Mouse (Mus musculus): Measurements from ENCODE around the gene Srpk2.
"Not testable (repeated sequence)": the region's sequence is repeated elsewhere in the genome, so short reads cannot be mapped to it uniquely, and the experiment has no call there.

The Srpk2 gene

DNA sequence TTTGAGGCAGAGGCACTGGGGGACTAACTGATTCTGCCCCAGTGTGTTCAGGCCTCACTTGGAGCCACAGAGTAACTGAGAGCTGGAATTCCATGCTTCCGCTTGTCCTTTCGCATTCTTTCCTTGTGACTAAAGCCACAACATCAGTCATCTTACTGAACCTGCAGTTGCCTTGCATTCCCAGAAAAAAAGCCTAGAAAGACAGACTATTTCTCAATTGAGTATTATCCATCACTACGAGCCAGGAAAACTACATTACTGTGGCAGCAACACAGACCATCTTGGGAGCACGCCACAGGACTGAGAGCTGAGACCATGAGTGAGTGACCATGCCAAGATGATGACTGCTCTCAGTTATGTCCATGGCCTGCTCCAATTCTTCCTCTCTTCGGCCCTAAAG lies 57.2 kb downstream of the Srpk2 start:
- in situ Hi-C loops (cut with MboI; ENCODE audit: low pct_unique_long_range_greater_than_20kb in 1 of 2, low sequenced_read_pairs in 2 of 2, unreplicated experiment in 1 of 2) = no loop called here

DNA sequence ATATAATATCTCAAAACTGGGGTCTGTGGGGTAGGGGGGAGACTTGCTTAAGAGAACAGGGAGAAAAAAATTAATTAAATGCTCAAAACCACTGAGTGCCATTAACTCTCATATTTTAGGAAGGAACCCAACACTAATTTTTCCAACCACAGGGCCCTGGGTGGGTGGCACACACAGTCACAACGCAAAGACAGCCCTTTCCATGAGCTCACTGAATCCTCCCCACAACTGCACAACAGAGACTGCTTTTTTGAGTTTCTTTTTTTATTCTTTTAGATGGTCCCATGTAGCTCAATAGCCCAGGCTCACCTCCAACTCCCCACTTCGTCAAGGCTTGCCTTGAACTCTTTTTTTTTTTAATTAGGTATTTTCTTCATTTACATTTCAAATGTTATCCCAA lies 58.2 kb downstream of the Srpk2 start:
- in situ Hi-C loops (cut with MboI; ENCODE audit: low pct_unique_long_range_greater_than_20kb in 1 of 2, low sequenced_read_pairs in 2 of 2, unreplicated experiment in 1 of 2) = no loop called here

DNA sequence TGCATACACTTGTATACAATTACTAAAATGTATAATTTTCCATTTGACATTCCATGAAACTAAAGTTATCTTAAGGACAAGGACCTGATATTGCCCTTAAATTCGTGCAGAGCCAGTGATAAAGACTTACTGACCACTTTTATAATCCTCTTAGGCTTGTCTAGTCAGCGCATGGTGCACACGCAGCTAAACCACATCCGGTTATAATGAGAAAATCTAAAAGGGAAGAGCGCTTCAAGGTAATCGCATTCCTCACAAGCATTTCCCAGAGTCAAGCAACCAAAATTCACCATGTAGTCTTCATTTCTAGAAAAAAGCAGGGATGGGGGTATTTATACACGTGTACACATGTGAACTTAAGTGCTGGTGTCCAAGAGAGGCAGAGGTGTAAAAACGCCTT lies 63.8 kb downstream of the Srpk2 start:
- in situ Hi-C loops (cut with MboI; ENCODE audit: low pct_unique_long_range_greater_than_20kb in 1 of 2, low sequenced_read_pairs in 2 of 2, unreplicated experiment in 1 of 2) = no loop called here

DNA sequence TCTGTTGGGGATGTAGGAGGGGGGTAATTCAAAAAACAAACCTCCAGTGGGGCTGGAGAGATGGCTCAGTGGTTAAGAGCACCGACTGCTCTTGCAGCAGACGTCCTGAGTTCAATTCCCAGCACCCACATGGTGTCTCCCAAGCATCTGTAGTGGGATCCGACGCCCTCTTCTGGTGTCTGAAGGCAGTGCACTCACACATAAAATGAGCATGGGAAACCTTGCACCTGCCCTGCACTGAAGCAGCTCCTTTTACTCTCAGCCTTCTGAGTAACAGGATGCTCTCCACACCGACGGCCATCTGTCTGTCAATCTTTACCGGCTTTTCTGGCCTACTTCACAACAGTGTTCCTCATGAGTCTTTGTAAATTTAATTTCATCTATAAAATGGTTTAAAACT lies 65.8 kb downstream of the Srpk2 start:
- in situ Hi-C loops (cut with MboI; ENCODE audit: low pct_unique_long_range_greater_than_20kb in 1 of 2, low sequenced_read_pairs in 2 of 2, unreplicated experiment in 1 of 2) = no loop called here

DNA sequence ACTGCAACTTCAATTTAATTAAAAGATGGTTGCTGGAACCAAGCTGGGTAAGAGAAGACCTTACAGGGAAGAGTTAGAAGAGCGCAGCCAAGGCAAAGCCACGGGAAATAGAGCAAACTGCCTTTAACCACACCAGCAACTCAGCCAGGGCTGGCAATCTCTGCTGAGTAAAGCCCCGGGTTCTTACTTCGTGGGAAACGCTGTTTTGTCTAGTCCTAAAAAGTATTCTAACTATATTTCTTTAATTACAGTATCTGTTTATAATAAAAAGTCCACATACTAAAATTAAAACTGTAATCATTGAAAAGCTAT lies 67.4 kb downstream of the Srpk2 start:
- in situ Hi-C loops (cut with MboI; ENCODE audit: low pct_unique_long_range_greater_than_20kb in 1 of 2, low sequenced_read_pairs in 2 of 2, unreplicated experiment in 1 of 2) = no loop called here

DNA sequence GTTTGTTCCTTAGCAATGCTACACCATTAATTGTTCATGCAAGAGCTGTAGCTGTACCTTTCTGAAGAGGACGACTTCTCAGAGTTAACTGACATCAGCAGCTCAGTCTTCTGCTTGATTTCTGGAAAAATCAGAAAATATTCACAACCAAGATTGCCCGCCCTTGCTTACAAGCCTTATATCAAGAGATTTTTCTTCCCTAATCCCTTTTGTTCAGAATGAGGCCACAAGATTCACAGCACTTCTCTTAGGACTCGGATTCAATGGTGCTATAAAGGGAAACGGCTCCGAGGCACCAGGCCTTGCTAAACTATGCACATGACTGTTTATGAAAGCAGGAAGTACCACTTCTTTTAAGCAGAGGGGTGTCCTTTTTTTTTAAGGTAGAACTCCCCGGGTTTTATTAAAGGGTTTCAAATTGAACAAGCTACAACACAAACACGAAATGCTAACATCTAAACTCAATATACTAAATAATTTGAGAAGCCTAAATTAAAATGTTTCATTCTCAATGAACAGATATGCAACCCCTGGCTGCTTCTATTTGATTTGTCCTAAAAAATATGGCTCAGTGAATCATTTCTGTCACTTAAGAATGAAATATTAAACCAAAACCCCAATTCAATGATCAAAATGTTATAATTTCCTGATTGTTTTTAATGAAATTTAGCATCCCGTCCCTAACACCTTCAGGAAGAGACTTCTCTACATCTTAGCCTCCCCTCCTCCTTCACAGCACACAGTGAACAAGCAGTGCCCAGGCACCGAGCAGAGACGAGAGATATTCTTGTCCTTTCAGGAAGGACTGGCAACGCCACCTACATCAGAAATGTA lies 67.9 kb downstream of the Srpk2 start:
- in situ Hi-C loops (cut with MboI; ENCODE audit: low pct_unique_long_range_greater_than_20kb in 1 of 2, low sequenced_read_pairs in 2 of 2, unreplicated experiment in 1 of 2) = no loop called here

DNA sequence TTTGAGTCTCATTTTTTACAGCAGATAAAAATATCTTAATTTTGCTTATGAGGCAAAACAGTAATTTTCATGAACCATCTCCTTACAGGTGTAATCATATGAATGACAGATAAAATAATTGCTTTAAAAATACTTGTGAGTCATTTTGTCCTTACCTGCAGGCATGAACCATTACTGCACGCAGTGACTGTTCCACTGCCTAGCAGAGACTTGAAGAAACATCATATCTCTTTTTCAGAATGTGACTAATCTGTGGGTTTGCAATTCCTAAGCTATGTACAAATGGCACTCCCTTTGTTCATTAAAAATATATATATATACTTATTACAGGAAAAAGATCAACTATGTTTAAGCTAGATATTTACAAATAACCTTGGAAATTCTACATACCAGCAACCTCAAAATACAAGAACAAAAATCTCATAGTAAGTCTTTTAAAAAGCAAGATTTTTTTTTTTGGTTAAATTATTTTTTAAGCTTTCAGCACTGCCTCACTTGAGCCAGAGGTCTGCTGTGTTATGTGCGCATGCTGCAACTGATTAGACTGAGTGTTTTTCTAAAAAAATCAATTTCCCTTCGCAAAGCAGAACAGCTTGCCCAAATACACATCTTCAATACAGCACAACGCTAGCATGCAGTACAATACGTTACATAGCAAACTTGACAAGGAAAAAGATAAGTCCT lies 68.7 kb downstream of the Srpk2 start:
- in situ Hi-C loops (cut with MboI; ENCODE audit: low pct_unique_long_range_greater_than_20kb in 1 of 2, low sequenced_read_pairs in 2 of 2, unreplicated experiment in 1 of 2) = no loop called here

DNA sequence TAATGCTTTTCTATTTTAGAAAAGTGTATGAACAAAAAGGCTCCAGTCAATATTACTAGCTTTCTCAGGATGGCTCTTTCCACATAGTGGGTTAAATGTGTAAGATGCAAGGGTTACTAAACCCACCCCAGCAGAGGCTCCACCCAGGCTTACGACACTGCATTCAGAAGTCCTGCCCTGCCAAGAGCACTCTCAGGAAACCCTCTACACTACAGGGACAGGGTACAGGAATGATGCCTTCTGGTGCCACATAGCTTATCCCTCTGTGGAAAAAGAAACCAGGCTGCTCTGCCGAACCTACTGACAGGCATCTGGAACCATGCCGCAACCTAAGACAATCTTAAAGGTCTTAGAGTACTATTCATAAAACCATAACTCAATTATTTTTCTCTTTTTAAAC lies 71.6 kb downstream of the Srpk2 start:
- in situ Hi-C loops (cut with MboI; ENCODE audit: low pct_unique_long_range_greater_than_20kb in 1 of 2, low sequenced_read_pairs in 2 of 2, unreplicated experiment in 1 of 2) = no loop called here

DNA sequence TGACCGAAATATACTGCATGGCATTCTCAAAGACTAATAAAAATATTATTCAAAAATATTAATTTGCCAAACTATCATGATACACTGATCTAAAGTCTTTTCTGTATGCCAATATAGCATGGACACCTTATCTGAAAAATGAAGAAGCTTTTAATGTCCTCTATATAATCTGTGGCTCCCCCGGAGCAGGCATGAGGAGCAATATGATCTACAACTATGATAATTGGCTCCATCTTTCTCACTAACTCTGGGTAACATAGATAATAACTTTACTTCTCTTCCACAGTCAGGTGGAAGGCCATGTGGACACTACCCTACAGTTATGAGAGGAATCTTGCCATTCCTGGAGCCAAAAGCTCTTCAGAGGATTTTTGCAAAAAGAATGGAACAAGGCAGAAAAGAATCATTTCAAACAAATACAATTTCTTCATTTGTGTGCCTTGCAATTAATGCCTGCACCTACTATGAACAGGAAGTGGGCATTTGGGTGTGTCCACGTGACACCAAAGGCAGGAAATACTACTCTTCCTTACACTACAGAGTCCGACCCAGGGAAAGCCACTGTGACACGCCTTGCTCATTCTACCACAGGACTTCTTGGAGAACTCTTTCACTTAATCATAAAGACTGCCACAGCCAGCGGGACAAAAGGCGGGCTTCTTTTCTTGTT lies 80.2 kb downstream of the Srpk2 start:
- in situ Hi-C loops (cut with MboI; ENCODE audit: low pct_unique_long_range_greater_than_20kb in 1 of 2, low sequenced_read_pairs in 2 of 2, unreplicated experiment in 1 of 2) = no loop called here

DNA sequence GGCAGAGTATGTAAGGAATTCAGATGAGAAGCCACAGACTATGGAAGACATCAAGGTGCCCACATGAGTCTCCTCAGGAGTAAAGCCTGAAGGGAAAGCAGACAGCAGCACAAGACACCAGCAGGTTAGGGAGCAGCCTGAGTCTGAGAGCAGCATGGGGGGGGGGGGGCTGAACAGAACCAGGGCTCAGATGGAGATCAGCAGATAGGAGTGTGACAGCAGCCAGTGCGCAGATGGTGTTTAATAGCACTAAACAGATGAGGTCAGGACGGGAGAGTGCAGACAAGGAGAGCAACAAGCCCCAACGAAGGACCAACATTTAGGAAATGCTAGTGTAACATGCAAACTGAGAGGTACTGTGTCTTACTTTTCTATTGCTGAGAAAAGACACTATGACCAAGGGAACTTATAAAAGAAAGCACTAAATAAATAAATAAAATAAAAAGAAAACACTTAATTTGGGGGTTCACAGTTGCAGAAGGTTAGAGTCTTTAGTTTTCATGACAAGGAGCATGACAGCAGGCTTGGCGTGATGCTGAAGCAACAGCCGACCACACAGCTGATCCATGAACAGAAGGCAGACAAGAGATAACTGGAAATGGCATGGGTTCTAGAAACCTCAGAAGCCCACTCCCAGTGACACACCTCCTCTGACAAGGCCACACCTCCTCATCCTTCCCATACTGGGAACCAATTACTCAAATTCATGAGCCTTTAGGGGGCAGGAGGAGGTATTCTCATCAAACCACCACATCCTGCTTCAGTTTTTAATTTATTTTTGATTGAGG lies 84.5 kb downstream of the Srpk2 start:
- in situ Hi-C loops (cut with MboI; ENCODE audit: low pct_unique_long_range_greater_than_20kb in 1 of 2, low sequenced_read_pairs in 2 of 2, unreplicated experiment in 1 of 2) = no loop called here

DNA sequence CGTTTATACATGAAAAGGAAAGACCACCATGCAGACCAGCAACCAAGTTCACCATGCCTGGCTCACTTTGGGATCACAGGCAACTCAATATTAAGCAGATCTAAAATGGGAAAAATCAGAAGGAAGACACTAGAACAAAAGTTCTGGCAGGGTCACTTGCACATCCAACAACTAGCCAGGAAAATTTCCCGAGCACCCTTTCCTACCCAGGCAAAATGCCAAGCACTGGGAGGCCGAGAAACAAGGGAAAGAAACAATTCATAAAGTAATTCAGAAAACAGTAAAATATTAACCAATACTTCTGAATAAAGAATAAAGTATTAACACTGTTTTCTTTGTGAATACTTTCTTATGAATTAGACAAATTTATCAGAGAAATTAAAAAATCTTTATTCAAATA lies 85.2 kb downstream of the Srpk2 start:
- in situ Hi-C loops (cut with MboI; ENCODE audit: low pct_unique_long_range_greater_than_20kb in 1 of 2, low sequenced_read_pairs in 2 of 2, unreplicated experiment in 1 of 2) = no loop called here

DNA sequence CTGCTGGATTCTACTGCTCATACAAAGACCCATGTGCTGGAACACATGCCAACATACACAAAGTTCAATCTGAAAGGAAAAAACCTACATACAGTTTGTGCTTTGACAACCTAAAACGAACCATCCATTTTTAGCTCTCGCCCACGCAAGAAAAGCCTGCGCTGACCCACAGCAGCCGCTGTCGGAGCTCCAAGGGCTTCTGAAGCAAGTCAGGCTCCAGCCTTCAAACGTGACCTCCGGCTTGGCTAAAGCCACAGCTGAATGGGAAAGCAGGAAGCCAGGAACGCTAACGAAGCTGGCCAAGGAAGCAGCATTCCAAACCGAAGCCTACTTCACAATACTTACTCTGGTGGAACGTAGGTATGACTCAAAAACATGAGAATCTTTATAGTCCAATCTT lies 85.9 kb downstream of the Srpk2 start:
- in situ Hi-C loops (cut with MboI; ENCODE audit: low pct_unique_long_range_greater_than_20kb in 1 of 2, low sequenced_read_pairs in 2 of 2, unreplicated experiment in 1 of 2) = no loop called here

DNA sequence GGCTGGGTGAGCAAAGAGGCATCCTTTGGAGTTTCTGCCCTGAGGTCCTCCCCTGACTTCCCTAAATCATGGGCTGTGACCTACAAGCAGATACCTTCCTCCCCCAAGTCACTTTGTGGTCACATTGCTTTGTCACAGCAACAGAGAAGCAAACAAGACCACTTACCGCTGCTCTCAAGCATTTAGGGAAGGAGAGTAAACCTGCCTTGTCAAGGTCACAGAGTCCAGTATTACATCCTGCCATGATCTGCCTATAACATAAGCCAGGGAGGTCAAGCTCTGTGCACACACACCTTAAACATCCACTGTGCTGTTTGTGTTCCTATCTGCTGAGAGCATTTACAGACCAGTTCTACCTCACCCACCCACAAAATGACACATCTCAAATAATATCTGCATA lies 86.4 kb downstream of the Srpk2 start:
- in situ Hi-C loops (cut with MboI; ENCODE audit: low pct_unique_long_range_greater_than_20kb in 1 of 2, low sequenced_read_pairs in 2 of 2, unreplicated experiment in 1 of 2) = no loop called here

DNA sequence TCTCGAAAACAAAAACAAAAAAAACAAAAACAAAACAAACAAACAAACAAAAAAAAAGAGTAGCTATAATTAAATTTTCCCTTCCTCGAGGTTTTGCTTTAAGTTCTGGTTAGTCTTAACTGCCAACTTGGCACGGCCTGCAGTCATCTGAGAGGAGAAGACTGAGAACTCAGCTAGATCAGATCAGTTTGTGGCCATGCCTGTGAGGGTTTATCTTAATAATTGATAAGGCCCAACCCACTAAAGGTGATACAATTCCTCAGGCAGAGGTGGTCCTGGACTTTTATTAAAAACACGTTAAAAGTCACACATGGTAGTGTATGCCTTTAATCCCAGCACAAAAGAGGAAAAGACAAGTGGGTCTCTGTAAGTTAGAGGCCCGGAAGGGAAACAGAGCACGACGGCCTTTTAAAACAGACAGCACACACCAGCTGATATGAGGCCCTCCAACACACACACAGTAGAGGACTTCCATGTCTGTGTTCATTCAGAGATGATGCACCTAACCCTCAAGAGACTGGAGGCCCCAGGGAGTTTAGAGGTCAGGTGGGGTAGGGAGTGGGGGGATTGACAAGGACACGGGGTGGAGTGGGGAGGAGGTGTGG lies 87.1 kb downstream of the Srpk2 start:
- in situ Hi-C loops (cut with MboI; ENCODE audit: low pct_unique_long_range_greater_than_20kb in 1 of 2, low sequenced_read_pairs in 2 of 2, unreplicated experiment in 1 of 2) = no loop called here

DNA sequence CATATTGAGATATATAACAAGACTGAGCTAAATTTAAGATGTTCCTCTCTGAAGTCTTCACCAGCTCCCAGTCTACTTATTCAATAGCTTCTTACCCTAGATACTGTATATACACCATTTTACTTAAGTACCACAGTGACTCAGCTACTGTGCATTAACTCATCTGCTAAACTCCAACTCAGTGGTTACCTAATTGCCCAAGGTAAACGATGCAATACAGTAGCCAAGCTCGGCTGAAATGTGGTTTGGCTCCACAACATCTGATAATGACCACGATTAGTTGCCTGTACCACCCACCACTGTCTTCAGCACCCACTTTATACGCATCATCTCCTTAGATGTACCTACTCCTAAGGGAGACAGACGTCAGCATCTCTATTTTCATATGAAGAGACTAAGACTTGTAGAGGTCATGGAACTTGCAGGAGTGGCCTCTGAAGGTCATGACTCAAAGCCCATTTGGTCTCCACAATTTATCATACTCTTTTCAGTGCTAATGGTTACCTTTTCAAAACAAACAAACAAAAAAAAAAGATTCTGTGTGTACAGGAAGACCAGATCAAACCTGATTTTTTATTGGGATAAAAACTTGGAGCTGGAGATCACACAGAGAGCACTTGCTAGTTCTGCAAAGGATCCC lies 88.0 kb downstream of the Srpk2 start:
- in situ Hi-C loops (cut with MboI; ENCODE audit: low pct_unique_long_range_greater_than_20kb in 1 of 2, low sequenced_read_pairs in 2 of 2, unreplicated experiment in 1 of 2) = no loop called here

DNA sequence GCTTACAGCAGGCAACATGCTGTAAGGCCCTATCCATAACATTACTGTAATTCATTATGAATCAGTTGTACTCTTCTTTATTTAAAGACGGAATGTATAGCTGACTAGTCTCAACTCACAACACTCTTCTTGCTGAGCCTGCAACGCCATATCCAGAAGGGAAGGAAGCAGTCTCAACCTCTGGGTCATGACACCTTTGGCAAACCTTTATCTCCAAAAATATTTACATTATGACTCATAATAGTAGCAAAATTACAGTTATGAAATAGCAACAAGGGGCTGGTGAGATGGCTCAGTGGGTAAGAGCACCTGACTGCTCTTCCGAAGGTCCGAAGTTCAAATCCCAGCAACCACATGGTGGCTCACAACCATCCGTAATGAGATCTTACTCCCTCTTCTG lies 94.1 kb downstream of the Srpk2 start:
- in situ Hi-C loops (cut with MboI; ENCODE audit: low pct_unique_long_range_greater_than_20kb in 1 of 2, low sequenced_read_pairs in 2 of 2, unreplicated experiment in 1 of 2) = not testable (repeated sequence)

DNA sequence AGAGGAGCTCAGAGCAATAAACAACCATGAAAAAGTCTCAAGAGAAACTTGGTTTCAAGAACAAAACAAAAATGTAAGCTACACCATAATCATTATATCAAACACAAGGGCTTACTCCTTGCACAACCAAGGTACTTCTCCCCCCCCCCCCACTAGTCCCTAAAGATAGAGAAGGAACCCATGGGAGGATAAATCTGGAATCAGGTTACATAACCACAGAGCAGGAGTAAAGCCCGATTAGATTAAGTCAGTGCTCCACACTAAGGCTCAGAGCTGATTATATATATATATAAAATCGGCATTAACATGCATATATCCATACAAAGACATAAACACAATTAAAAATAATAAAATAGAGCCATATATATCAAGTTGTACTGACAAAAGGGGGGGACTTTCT lies 96.8 kb downstream of the Srpk2 start:
- in situ Hi-C loops (cut with MboI; ENCODE audit: low pct_unique_long_range_greater_than_20kb in 1 of 2, low sequenced_read_pairs in 2 of 2, unreplicated experiment in 1 of 2) = no loop called here

Data from mouse embryonic stem cell (cell line).